Mouse (Mus musculus): ENCODE measurements at regions not wholly inside any gene's neighbourhood (a gene's known extent, or its start where the extent isn't known, plus 50 kb on each side); places are given as distances from the start of the nearest gene placed in this dataset.
"Not testable (repeated sequence)": the region's sequence is repeated elsewhere in the genome, so short reads cannot be mapped to it uniquely, and the experiment has no call there.

- Histone ChIP-seq H3K4me3 (ENCODE audit: low read depth, low read length) (no peak overlapping the region), H3K27ac (ENCODE audit: insufficient read depth, low read depth, low read length) (no peak overlapping the region), H3K27me3 (ENCODE audit: control insufficient read depth, insufficient read depth, low read length) (peaks cover 12% of the 10 kb centered on the region), H3K4me1 (ENCODE audit: control insufficient read depth, insufficient read depth, insufficient read length, low read length) (no peaks in the 10 kb centered on the region), H3K36me3 (ENCODE audit: control insufficient read depth, insufficient read depth, low read length) (no peaks in the 10 kb centered on the region)
- TF ChIP-seq CTCF (IDR thresholded peaks at IDR 0.05; ENCODE audit: extremely low read depth, insufficient read length, insufficient replicate concordance, low read depth, low read length) (no peak), POLR2A (IDR thresholded peaks at IDR 0.05; ENCODE audit: low read depth, low read length) (no peak)
- WGBS, result 58% methylated on average over 5 of the region's 5 CpGs
Measured at GRCm38 (mm10) chr4:89530050-89530911, 149.0 kb upstream of the Dmrta1 start.

GRCm38 (mm10) chr4:89527966-89528365 is 151.3 kb upstream of the Dmrta1 start:
- H3K27me3 ChIP-seq (ENCODE audit: control insufficient read depth, insufficient read depth, low read length), result peaks cover 12% of the 10 kb centered on the region
- no peaks in the 10 kb centered on the region for H3K36me3 ChIP-seq (ENCODE audit: control insufficient read depth, insufficient read depth, low read length)
- 60% methylated on average over 1 of the region's 1 CpGs for WGBS
- no peak overlapping the region for H3K4me3 ChIP-seq (ENCODE audit: low read depth, low read length)
- H3K27ac ChIP-seq (ENCODE audit: insufficient read depth, low read depth, low read length), result no peak overlapping the region
- TF ChIP-seq CTCF (IDR thresholded peaks at IDR 0.05; ENCODE audit: extremely low read depth, insufficient read length, insufficient replicate concordance, low read depth, low read length) (no peak), POLR2A (IDR thresholded peaks at IDR 0.05; ENCODE audit: low read depth, low read length) (no peak)
- H3K4me1 ChIP-seq (ENCODE audit: control insufficient read depth, insufficient read depth, insufficient read length, low read length), result peaks cover 3% of the 10 kb centered on the region; the same call in 1 of the 2 replicates

- TF ChIP-seq CTCF (IDR thresholded peaks at IDR 0.05; ENCODE audit: extremely low read depth, insufficient read length, insufficient replicate concordance, low read depth, low read length), result no peak
- no peak for TF ChIP-seq POLR2A (IDR thresholded peaks at IDR 0.05; ENCODE audit: low read depth, low read length)
- no peak overlapping the region for H3K27ac ChIP-seq (ENCODE audit: insufficient read depth, low read depth, low read length)
- H3K4me1 ChIP-seq (ENCODE audit: control insufficient read depth, insufficient read depth, insufficient read length, low read length), result peaks cover 3% of the 10 kb centered on the region; the same call in 1 of the 2 replicates
- 72% methylated on average over 7 of the region's 7 CpGs for WGBS
- H3K36me3 ChIP-seq (ENCODE audit: control insufficient read depth, insufficient read depth, low read length), result no peaks in the 10 kb centered on the region
- peaks cover 15% of the 10 kb centered on the region for H3K27me3 ChIP-seq (ENCODE audit: control insufficient read depth, insufficient read depth, low read length)
- H3K4me3 ChIP-seq (ENCODE audit: low read depth, low read length), result no peak overlapping the region
Measured at GRCm38 (mm10) chr4:89527326-89527725, 151.9 kb upstream of the Dmrta1 start.

- H3K27me3 ChIP-seq (ENCODE audit: control insufficient read depth, insufficient read depth, low read length), result peaks cover 12% of the 10 kb centered on the region
- H3K4me1 ChIP-seq (ENCODE audit: control insufficient read depth, insufficient read depth, insufficient read length, low read length); H3K36me3 ChIP-seq (ENCODE audit: control insufficient read depth, insufficient read depth, low read length); H3K4me3 ChIP-seq (ENCODE audit: low read depth, low read length); H3K27ac ChIP-seq (ENCODE audit: insufficient read depth, low read depth, low read length): not testable (repeated sequence)
- 57% methylated on average over 4 of the region's 4 CpGs for WGBS
Measured at GRCm38 (mm10) chr4:89525525-89525924, 153.7 kb upstream of the Dmrta1 start.

- Histone ChIP-seq H3K36me3 (ENCODE audit: control insufficient read depth, insufficient read depth, low read length) (no peaks in the 10 kb centered on the region), H3K27ac (ENCODE audit: insufficient read depth, low read depth, low read length) (no peak overlapping the region), H3K4me1 (ENCODE audit: control insufficient read depth, insufficient read depth, insufficient read length, low read length) (peaks cover 3% of the 10 kb centered on the region; the same call in 1 of the 2 replicates), H3K4me3 (ENCODE audit: low read depth, low read length) (peak overlapping the region; percentile 66), H3K27me3 (ENCODE audit: control insufficient read depth, insufficient read depth, low read length) (peaks cover 12% of the 10 kb centered on the region)
- WGBS, result 2% methylated on average over 40 of the region's 40 CpGs
- TF ChIP-seq CTCF (IDR thresholded peaks at IDR 0.05; ENCODE audit: extremely low read depth, insufficient read length, insufficient replicate concordance, low read depth, low read length) (peak; percentile 82; the same call in 1 of the 2 replicates), POLR2A (IDR thresholded peaks at IDR 0.05; ENCODE audit: low read depth, low read length) (no peak)
Measured at GRCm38 (mm10) chr4:89524260-89525200, 154.7 kb upstream of the Dmrta1 start.

GRCm38 (mm10) chr4:89523423-89524259 is 155.6 kb upstream of the Dmrta1 start:
- no peak overlapping the region for H3K27ac ChIP-seq (ENCODE audit: insufficient read depth, low read depth, low read length)
- no peaks in the 10 kb centered on the region for H3K36me3 ChIP-seq (ENCODE audit: control insufficient read depth, insufficient read depth, low read length)
- no peak overlapping the region for H3K4me3 ChIP-seq (ENCODE audit: low read depth, low read length)
- H3K27me3 ChIP-seq (ENCODE audit: control insufficient read depth, insufficient read depth, low read length), result peaks cover 12% of the 10 kb centered on the region
- no peak for TF ChIP-seq POLR2A (IDR thresholded peaks at IDR 0.05; ENCODE audit: low read depth, low read length)
- no peak for TF ChIP-seq CTCF (IDR thresholded peaks at IDR 0.05; ENCODE audit: extremely low read depth, insufficient read length, insufficient replicate concordance, low read depth, low read length)
- peaks cover 3% of the 10 kb centered on the region; the same call in 1 of the 2 replicates for H3K4me1 ChIP-seq (ENCODE audit: control insufficient read depth, insufficient read depth, insufficient read length, low read length)
- WGBS, result 12% methylated on average over 10 of the region's 10 CpGs

Measured in small intestine, adult 2 months (tissue).